Mouse (Mus musculus) myocyte (in vitro differentiated cells): Measurements from ENCODE around the gene Rnf151. TPM values are rescaled to one million over a fixed set of nuclear protein-coding genes. Genes with fewer than 3 reads are reported as not detected.

Experiments used
- H3K27me3 ChIP-seq: one replicate; pipeline ENCODE4 v1.6.1; 2011; ENCODE audit not compliant: control insufficient read depth, insufficient read depth, insufficient read length
- H3K36me3 ChIP-seq: one replicate; pipeline ENCODE4 v1.6.1; 2011; ENCODE audit not compliant: control insufficient read depth, insufficient read depth
- H3K4me2 ChIP-seq: one replicate; pipeline ENCODE4 v1.6.1; 2011; ENCODE audit warnings: low read depth, control low read depth
- H3K4me3 ChIP-seq: one replicate; pipeline ENCODE4 v1.5.1; 2011; ENCODE audit warnings: mild to moderate bottlenecking, control low read depth, moderate library complexity
- H3K79me2 ChIP-seq: one replicate; pipeline ENCODE4 v1.6.1; 2011; ENCODE audit not compliant: control insufficient read depth, insufficient read depth
- H3ac ChIP-seq: one replicate; pipeline ENCODE4 v1.6.1; 2011; ENCODE audit not compliant: control insufficient read depth, insufficient read length
- CEBPB ChIP-seq: IDR thresholded peaks from 2 replicates; pipeline ENCODE4 v1.6.1; 2011; ENCODE audit warnings: mild to moderate bottlenecking, moderate library complexity; ENCODE audit not compliant: poor library complexity, insufficient read depth, severe bottlenecking
- E2F4 ChIP-seq: IDR thresholded peaks from one replicate; pipeline ENCODE4 v1.6.1; 2011; ENCODE audit warnings: mild to moderate bottlenecking, control low read depth, moderate library complexity; ENCODE audit not compliant: insufficient read depth
- MAX ChIP-seq: IDR thresholded peaks from one replicate; pipeline ENCODE4 v1.6.1; 2011; ENCODE audit warnings: low read depth, mild to moderate bottlenecking, control low read depth
- MYOD1 ChIP-seq, 3 experiments: IDR thresholded peaks; one replicate each; pipeline ENCODE4 v1.6.1; 2011; ENCODE audit warnings: control low read depth in 2 of 3, low read depth in 2 of 3, mild to moderate bottlenecking in 2 of 3, moderate library complexity in 1 of 3; ENCODE audit not compliant: insufficient read length in 2 of 3, control insufficient read depth in 1 of 3
- MYOG ChIP-seq, 3 experiments: IDR thresholded peaks; one replicate each; pipeline ENCODE4 v1.6.1; 2011; ENCODE audit warnings: control low read depth in 2 of 3, low read depth in 2 of 3, mild to moderate bottlenecking in 2 of 3; ENCODE audit not compliant: insufficient read length in 2 of 3, control insufficient read depth in 1 of 3, insufficient read depth in 1 of 3
- POLR2A ChIP-seq: IDR thresholded peaks from one replicate; pipeline ENCODE4 v1.6.1; 2011; ENCODE audit warnings: low read depth, mild to moderate bottlenecking, control low read depth, moderate library complexity; ENCODE audit not compliant: insufficient read length
- POLR2AphosphoS2 ChIP-seq: IDR thresholded peaks from one replicate; pipeline ENCODE4 v1.6.1; 2011; ENCODE audit warnings: low read depth, control low read depth; ENCODE audit not compliant: insufficient read length
- REST ChIP-seq: IDR thresholded peaks from one replicate; pipeline ENCODE4 v1.6.1; 2011; ENCODE audit warnings: mild to moderate bottlenecking, control low read depth, moderate library complexity; ENCODE audit not compliant: insufficient read depth, insufficient read length
- SRF ChIP-seq: IDR thresholded peaks from one replicate; pipeline ENCODE4 v1.6.1; 2011; ENCODE audit warnings: low read depth; ENCODE audit not compliant: control insufficient read depth, insufficient read length
- TCF12 ChIP-seq: IDR thresholded peaks from one replicate; pipeline ENCODE4 v1.6.1; 2011; ENCODE audit warnings: mild to moderate bottlenecking, control low read depth; ENCODE audit not compliant: poor library complexity, insufficient read depth, severe bottlenecking
- TCF3 ChIP-seq: IDR thresholded peaks from one replicate; pipeline ENCODE4 v1.6.1; 2011; ENCODE audit warnings: low read depth, control low read depth; ENCODE audit not compliant: insufficient read length
- USF1 ChIP-seq: IDR thresholded peaks from one replicate; pipeline ENCODE4 v1.6.1; 2011; ENCODE audit warnings: low read depth, mild to moderate bottlenecking, control low read depth, moderate library complexity
- polyA plus RNA-seq: library from polyadenylated mRNA; unstranded; fragments of >200 nt; fragmentation: generic; extraction: Trizol; gene quantifications from one replicate; pipeline ENCODE4 v1.2.1, GENCODE M21; 2012; ENCODE audit warnings: missing spikeins

Gene Rnf151
- polyA plus RNA-seq, 1 experiment, result 0.36 TPM

- no peak for TF ChIP-seq TCF3
- TF ChIP-seq SRF, result no peak
- TF ChIP-seq CEBPB, result no peak
- no peak for TF ChIP-seq TCF12
- no peak for TF ChIP-seq POLR2AphosphoS2
- TF ChIP-seq POLR2A, result no peak
- no peak for TF ChIP-seq MYOD1 (IDR thresholded peaks at IDR 0.05; ENCODE audit: control insufficient read depth in 1 of 3, insufficient read length in 2 of 3, low read depth in 2 of 3)
- no peak for TF ChIP-seq MYOG (IDR thresholded peaks at IDR 0.05; ENCODE audit: control insufficient read depth in 1 of 3, insufficient read depth in 1 of 3, insufficient read length in 2 of 3, low read depth in 2 of 3)
- no peak for TF ChIP-seq USF1
- no peak for TF ChIP-seq E2F4
- TF ChIP-seq REST, result no peak
- no peak for TF ChIP-seq MAX
- no peak overlapping the region for H3K4me3 ChIP-seq
- H3ac ChIP-seq, result no peak overlapping the region
- no peaks in the 10 kb centered on the region for H3K27me3 ChIP-seq
- H3K4me2 ChIP-seq, result no peak overlapping the region
- no peaks in the 10 kb centered on the region for H3K36me3 ChIP-seq
- H3K79me2 ChIP-seq, result no peaks in the 10 kb centered on the region
Measured at GRCm38 (mm10) chr17:24730787-24731186, 12.9 kb upstream of the Rnf151 start.

GRCm38 (mm10) chr17:24729067-24729466 lies 11.2 kb upstream of the Rnf151 start:
- H3K27me3 ChIP-seq, result no peaks in the 10 kb centered on the region
- no peak overlapping the region for H3K4me2 ChIP-seq
- no peak overlapping the region for H3K4me3 ChIP-seq
- no peak for TF ChIP-seq MYOD1 (IDR thresholded peaks at IDR 0.05; ENCODE audit: control insufficient read depth in 1 of 3, insufficient read length in 2 of 3, low read depth in 2 of 3)
- no peak for TF ChIP-seq POLR2AphosphoS2
- no peak for TF ChIP-seq POLR2A
- TF ChIP-seq CEBPB, result no peak
- TF ChIP-seq USF1, result no peak
- no peak for TF ChIP-seq MAX
- no peak for TF ChIP-seq E2F4
- no peak for TF ChIP-seq REST
- no peak for TF ChIP-seq TCF12
- no peak for TF ChIP-seq MYOG (IDR thresholded peaks at IDR 0.05; ENCODE audit: control insufficient read depth in 1 of 3, insufficient read depth in 1 of 3, insufficient read length in 2 of 3, low read depth in 2 of 3)
- no peak for TF ChIP-seq TCF3
- no peak overlapping the region for H3ac ChIP-seq
- peaks cover under 1% of the 10 kb centered on the region for H3K79me2 ChIP-seq
- no peaks in the 10 kb centered on the region for H3K36me3 ChIP-seq

- no peak for TF ChIP-seq POLR2A
- TF ChIP-seq USF1, result no peak
- no peak for TF ChIP-seq MYOG (IDR thresholded peaks at IDR 0.05; ENCODE audit: control insufficient read depth in 1 of 3, insufficient read depth in 1 of 3, insufficient read length in 2 of 3, low read depth in 2 of 3)
- TF ChIP-seq TCF12, result no peak
- TF ChIP-seq SRF, result no peak
- TF ChIP-seq REST, result no peak
- no peak for TF ChIP-seq MYOD1 (IDR thresholded peaks at IDR 0.05; ENCODE audit: control insufficient read depth in 1 of 3, insufficient read length in 2 of 3, low read depth in 2 of 3)
- no peak overlapping the region for H3K4me3 ChIP-seq
- no peaks in the 10 kb centered on the region for H3K36me3 ChIP-seq
- H3K4me2 ChIP-seq, result no peak overlapping the region
- H3K79me2 ChIP-seq, result peaks cover 9% of the 10 kb centered on the region
- H3K27me3 ChIP-seq, result no peaks in the 10 kb centered on the region
- H3ac ChIP-seq, result no peak overlapping the region
Measured at GRCm38 (mm10) chr17:24728184-24728583, 10.3 kb upstream of the Rnf151 start.

- H3K36me3 ChIP-seq, result peaks cover under 1% of the 10 kb centered on the region
- TF ChIP-seq CEBPB (no peak), E2F4 (no peak), MAX (no peak), TCF12 (no peak)
- no peak within 1 kb of the TSS for H3K4me2 ChIP-seq
Measured at GRCm38 (mm10) chr17:24727618-24728017, 9.8 kb upstream of the Rnf151 start, which contains the start of gene Rpl3l. TSS of gene Rpl3l (plus strand) at chr17:24727820.

GRCm38 (mm10) chr17:24725637-24726390 lies 8.0 kb upstream of the Rnf151 start:
- H3K4me3 ChIP-seq, result no peak overlapping the region
- H3K36me3 ChIP-seq, result peaks cover 11% of the 10 kb centered on the region
- no peak for TF ChIP-seq POLR2A
- no peak for TF ChIP-seq CEBPB
- no peak for TF ChIP-seq USF1
- TF ChIP-seq MYOG (IDR thresholded peaks at IDR 0.05; ENCODE audit: control insufficient read depth in 1 of 3, insufficient read depth in 1 of 3, insufficient read length in 2 of 3, low read depth in 2 of 3), result no peak
- no peak for TF ChIP-seq TCF3
- TF ChIP-seq TCF12, result no peak
- TF ChIP-seq MAX, result no peak
- TF ChIP-seq REST, result no peak
- H3K4me2 ChIP-seq, result no peak overlapping the region
- H3K79me2 ChIP-seq, result peaks cover 28% of the 10 kb centered on the region
- H3K27me3 ChIP-seq, result no peaks in the 10 kb centered on the region
- H3ac ChIP-seq, result no peak overlapping the region

More at GRCm38 (mm10) chr17:24727618-24728017, 9.8 kb upstream of the Rnf151 start, which contains the start of gene Rpl3l:
- Histone ChIP-seq H3K4me3 (no peak within 1 kb of the TSS), H3ac (no peak within 1 kb of the TSS), H3K27me3 (no peaks in the 10 kb centered on the region), H3K79me2 (peaks cover 12% of the 10 kb centered on the region)
